Mouse (Mus musculus) spleen, adult 2 months (tissue): ENCODE data around the gene Mymx.

Experiments used
- CTCF ChIP-seq: fragments of 200-500 bp; IDR thresholded peaks from 2 replicates; pipeline ENCODE4 v1.5.1; 2011; ENCODE audit warnings: mild to moderate bottlenecking, inconsistent platforms; ENCODE audit not compliant: insufficient read depth, insufficient read length, insufficient replicate concordance; ENCODE audit errors: extremely low read depth
- POLR2A ChIP-seq: fragments of 200-500 bp; IDR thresholded peaks from 2 replicates; pipeline ENCODE4 v1.6.1; 2011; ENCODE audit warnings: low read depth, low read length, inconsistent platforms

DNA sequence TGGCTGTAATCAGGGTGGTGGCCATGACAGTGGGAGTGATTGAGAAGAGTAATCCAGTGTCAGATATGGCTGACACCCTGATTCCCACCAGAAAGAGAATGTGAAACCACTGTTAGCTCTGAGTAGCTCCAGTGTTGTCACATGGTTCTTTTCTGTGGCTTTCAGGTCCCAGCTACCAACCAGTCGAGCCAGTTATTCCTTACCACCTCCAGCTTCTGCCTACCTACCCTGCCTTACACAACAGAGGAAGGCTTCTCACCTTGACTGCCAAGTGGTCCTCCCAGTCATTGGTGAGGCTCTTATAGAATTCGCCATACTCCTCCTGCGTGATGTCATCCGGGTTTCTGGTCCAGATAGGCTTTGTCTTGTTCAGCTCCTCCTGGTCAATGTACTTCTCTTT is 31.9 kb downstream of the Mymx start:
- TF ChIP-seq CTCF, result no peak
- no peak for TF ChIP-seq POLR2A
